Mouse (Mus musculus): ENCODE data around the gene Tnfsf11.

Gene Tnfsf11

GRCm38 (mm10) chr14:78307286-78308237 lies at the start of gene Tnfsf11:
Gene Tnfsf11, minus strand, starts transcription at chr14:78308043.
- no peak for DNase-seq

GRCm38 (mm10) chr14:78356764-78357163 lies 48.9 kb upstream of the Tnfsf11 start:
- no peak for DNase-seq

- no peak for DNase-seq
These were observed 47.5 kb upstream of the Tnfsf11 start for GRCm38 (mm10) chr14:78355381-78355780.

GRCm38 (mm10) chr14:78352865-78353264 lies 45.0 kb upstream of the Tnfsf11 start:
- no peak for DNase-seq

GRCm38 (mm10) chr14:78351544-78351943 lies 43.7 kb upstream of the Tnfsf11 start:
- no peak for DNase-seq

GRCm38 (mm10) chr14:78347715-78348114 lies 39.9 kb upstream of the Tnfsf11 start:
- DNase-seq: no peak

- DNase-seq: no peak
These were observed 35.2 kb upstream of the Tnfsf11 start for GRCm38 (mm10) chr14:78343007-78343406.

- DNase-seq: no peak
These were observed 34.3 kb upstream of the Tnfsf11 start for GRCm38 (mm10) chr14:78342146-78342545.

- no peak for DNase-seq
These were observed 25.5 kb upstream of the Tnfsf11 start for GRCm38 (mm10) chr14:78333341-78333740.

- DNase-seq: no peak
These were observed 23.5 kb upstream of the Tnfsf11 start for GRCm38 (mm10) chr14:78331368-78331767.

- DNase-seq: no peak
These were observed 22.9 kb upstream of the Tnfsf11 start for GRCm38 (mm10) chr14:78330576-78331300.

- DNase-seq: no peak
These were observed 22.1 kb upstream of the Tnfsf11 start for GRCm38 (mm10) chr14:78329765-78330451.

GRCm38 (mm10) chr14:78323356-78323755 lies 15.5 kb upstream of the Tnfsf11 start:
- DNase-seq: no peak

GRCm38 (mm10) chr14:78322916-78323315 lies 15.1 kb upstream of the Tnfsf11 start:
- DNase-seq: no peak

- DNase-seq: no peak
These were observed 12.4 kb upstream of the Tnfsf11 start for GRCm38 (mm10) chr14:78320248-78320647.

GRCm38 (mm10) chr14:78319580-78319979 lies 11.7 kb upstream of the Tnfsf11 start:
- DNase-seq: no peak

GRCm38 (mm10) chr14:78319000-78319399 lies 11.2 kb upstream of the Tnfsf11 start:
- no peak for DNase-seq

- DNase-seq: no peak
These were observed 9.8 kb upstream of the Tnfsf11 start for GRCm38 (mm10) chr14:78317623-78318022.

GRCm38 (mm10) chr14:78300914-78301313 lies 6.9 kb downstream of the Tnfsf11 start:
- DNase-seq: no peak

- DNase-seq: no peak
These were observed 15.2 kb downstream of the Tnfsf11 start for GRCm38 (mm10) chr14:78292687-78293086.

GRCm38 (mm10) chr14:78289912-78290523 lies 17.8 kb downstream of the Tnfsf11 start:
- DNase-seq: no peak

- no peak for DNase-seq
These were observed 18.9 kb downstream of the Tnfsf11 start for GRCm38 (mm10) chr14:78288903-78289302.
